Mouse (Mus musculus): ENCODE results near the gene Acpp. TPM values are rescaled to one million over a fixed set of nuclear protein-coding genes. Genes with fewer than 3 reads are reported as not detected.

Acpp gene
- 10 to 100 TPM; 58.3 to 58.4 TPM for total RNA-seq (2023)

GRCm38 (mm10) chr9:104337183-104337931, at the start of gene Acpp:
TSS of gene Acpp (minus strand) at chr9:104337748.

DNA sequence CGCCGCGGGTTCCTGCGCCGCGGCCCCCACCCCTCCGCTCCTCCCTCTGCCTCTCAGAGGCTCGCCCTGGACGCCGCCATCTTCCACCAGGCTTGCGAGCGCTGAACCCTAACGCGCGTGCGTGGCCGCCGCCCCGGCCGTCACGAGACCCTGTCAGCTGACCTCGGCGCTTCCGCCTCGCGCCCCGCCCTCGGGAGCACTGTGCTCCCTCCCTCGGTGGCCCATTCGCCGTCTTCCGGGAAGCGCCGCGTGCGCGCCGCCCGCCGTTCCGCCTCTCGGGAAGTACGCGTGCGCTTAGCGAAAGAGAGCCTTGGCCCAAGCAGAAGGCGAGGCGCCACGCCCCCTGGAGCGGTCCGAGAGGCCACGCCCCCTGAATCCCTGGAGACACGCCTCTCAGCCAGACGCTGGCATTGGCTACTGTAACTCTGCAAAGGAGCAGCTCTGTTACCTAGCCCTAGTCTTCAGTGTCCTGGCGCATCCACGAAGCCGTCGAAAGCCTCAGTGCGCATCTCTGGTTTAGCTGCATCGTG, 74.7 kb downstream of the Acpp start, which contains the start of gene Dnajc13:
TSS of gene Dnajc13 (minus strand) at position 108 of the 530 bp plus-strand sequence.

Other genes starting within 250 kb of the Acpp start
- not detected for gene Ackr4, start 210.8 kb downstream of the Acpp start, total RNA-seq (2023)
- 10 to 100 TPM; 72.9 to 98.7 TPM for gene Dnajc13, start 74.8 kb downstream of the Acpp start, total RNA-seq (2023)
- 1 to 10 TPM; 1.7 to 3.8 TPM for gene Cpne4, start 209.5 kb upstream of the Acpp start, total RNA-seq (2023)